Mouse (Mus musculus): Measurements from ENCODE around the gene Ccdc13.

GRCm38 (mm10) chr9:121823991-121824390 lies 15.3 kb downstream of the Ccdc13 start:
- TF ChIP-seq CTCF (conservative IDR thresholded peaks at IDR 0.05; ENCODE audit: insufficient read depth, insufficient read length, low read depth, low read length) (no peak), POLR2A (IDR thresholded peaks at IDR 0.05; ENCODE audit: low read depth, low read length) (no peak)

All from kidney, adult 2 months (tissue).